Mouse (Mus musculus) thymus, adult 2 months (tissue): ENCODE results near the gene Tpst2.

Experiments used
- CTCF ChIP-seq: fragments of 200-500 bp; IDR thresholded peaks from 2 replicates; pipeline ENCODE4 v1.5.1; 2012; ENCODE audit warnings: mild to moderate bottlenecking, control low read depth, low read length, moderate library complexity, borderline replicate concordance; ENCODE audit not compliant: control insufficient read depth, poor library complexity, insufficient read depth; ENCODE audit errors: extremely low read depth
- POLR2A ChIP-seq: fragments of 200-500 bp; IDR thresholded peaks from 2 replicates; pipeline ENCODE4 v1.6.1; 2012; ENCODE audit warnings: mild to moderate bottlenecking, low read length, control low read depth, moderate library complexity; ENCODE audit not compliant: control insufficient read depth, poor library complexity, insufficient read depth; ENCODE audit errors: extremely low read depth

GRCm38 (mm10) chr5:112242361-112242778, 34.1 kb upstream of the Tpst2 start:
- no peak for TF ChIP-seq CTCF
- TF ChIP-seq POLR2A = no peak
